Mouse (Mus musculus) heart, postnatal 0 days (tissue): ENCODE data around the gene Tbck. TPM values are rescaled to one million over a fixed set of nuclear protein-coding genes. Genes with fewer than 3 reads are reported as not detected.

Experiments used
- ATAC-seq: fragments of 200-750 bp; cut with Nextera tagmentation; 2 replicates; pipeline ENCODE4 v1.8.0; 2017; ENCODE audit warnings: low read depth, moderate number of reproducible peaks, moderate library complexity; ENCODE audit not compliant: insufficient read depth
- DNase-seq: peaks from one replicate; pipeline ENCODE4 v3.0.0-alpha.2; 2016; ENCODE audit warnings: low spot score
- H3K27ac ChIP-seq: fragments of 300-500 bp; sonication (generic); 2 replicates; pipeline ENCODE4 v1.5.1; 2014; ENCODE audit warnings: low read depth, mild to moderate bottlenecking
- H3K27me3 ChIP-seq: fragments of 300-500 bp; sonication (generic); 2 replicates; pipeline ENCODE4 v1.6.1; 2014; ENCODE audit warnings: low read length, mixed read lengths; ENCODE audit not compliant: control insufficient read depth, insufficient read depth
- H3K36me3 ChIP-seq: fragments of 300-500 bp; sonication (generic); replicated peaks from 2 replicates; pipeline ENCODE4 v1.6.1; 2014; ENCODE audit warnings: low read length, mixed read lengths; ENCODE audit not compliant: control insufficient read depth, insufficient read depth
- H3K4me1 ChIP-seq: fragments of 300-500 bp; sonication (generic); 2 replicates; pipeline ENCODE4 v1.6.1; 2014; ENCODE audit warnings: antibody characterized with exemption; ENCODE audit not compliant: control insufficient read depth, insufficient read depth
- H3K4me2 ChIP-seq: fragments of 300-500 bp; sonication (generic); 2 replicates; pipeline ENCODE4 v1.6.1; 2014; ENCODE audit warnings: low read depth, mild to moderate bottlenecking, low read length, moderate library complexity
- H3K4me3 ChIP-seq: fragments of 300-500 bp; sonication (generic); 2 replicates; pipeline ENCODE4 v1.5.1; 2014; ENCODE audit warnings: low read depth, low read length
- H3K9ac ChIP-seq: fragments of 300-500 bp; sonication (generic); replicated peaks from 2 replicates; pipeline ENCODE4 v1.6.1; 2014; ENCODE audit warnings: low read depth, low read length, mixed read lengths
- H3K9me3 ChIP-seq: fragments of 300-500 bp; sonication (generic); replicated peaks from 2 replicates; pipeline ENCODE4 v1.6.1; 2016; ENCODE audit warnings: low read length; ENCODE audit not compliant: control insufficient read depth
- CTCF ChIP-seq: IDR thresholded peaks from 2 replicates; pipeline ENCODE4 v1.5.1; 2016; ENCODE audit warnings: antibody characterized with exemption, control low read depth, low read depth
- EP300 ChIP-seq: IDR thresholded peaks from 2 replicates; pipeline ENCODE4 v1.6.1; 2016; ENCODE audit warnings: antibody characterized with exemption, low read depth
- WGBS: fragments of 180-500 bp; shearing (Covaris S2); extraction: QIAGEN DNeasy Blood & Tissue Kit; methylation state at CpG from one replicate; pipeline ENCODE4 v1.1.7; 2014; 5-methylcytosine and 5-hydroxymethylcytosine counted together
- polyA plus RNA-seq: library from polyadenylated mRNA; unstranded; fragments of >200 nt; fragmentation: Nextera tagmentation; extraction: Ambion mirVana; gene quantifications from 2 replicates; pipeline ENCODE4 v1.2.1, GENCODE M21; 2015
- total RNA-seq: library from RNA; depleted of rRNA; stranded (reverse); fragments of >200 nt; gene quantifications from 2 replicates; pipeline ENCODE4 v1.2.3, GENCODE M21; 2014; ENCODE audit warnings: low replicate concordance

Tbck gene
- total and polyA plus RNA-seq, 2 experiments from 2014 or later, result 9.9 to 11.9 TPM

GRCm38 (mm10) chr3:132835118-132835794 is 151.3 kb downstream of the Tbck start:
- DNase-seq (no peak), ATAC-seq (no peak)
- Histone ChIP-seq H3K9ac (no peak overlapping the region), H3K9me3 (no peaks in the 10 kb centered on the region), H3K4me1 (peaks cover 15% of the 10 kb centered on the region; the same call in 1 of the 2 replicates), H3K36me3 (peaks cover 30% of the 10 kb centered on the region), H3K4me2 (no peak overlapping the region), H3K4me3 (no peak overlapping the region), H3K27me3 (no peaks in the 10 kb centered on the region), H3K27ac (no peak overlapping the region)
- no peak for TF ChIP-seq EP300
- TF ChIP-seq CTCF, result no peak
- 55% methylated on average over 6 of the region's 6 CpGs for WGBS

- no peak for DNase-seq
- no peak overlapping the region for H3K9ac ChIP-seq
- H3K36me3 ChIP-seq, result peaks cover 37% of the 10 kb centered on the region
- H3K9me3 ChIP-seq, result no peaks in the 10 kb centered on the region
- H3K4me3 ChIP-seq, result no peak overlapping the region
- 81% methylated on average over 4 of the region's 4 CpGs for WGBS
- no peak overlapping the region for H3K4me2 ChIP-seq
- TF ChIP-seq CTCF (no peak), EP300 (no peak)
- no peak for ATAC-seq
- H3K4me1 ChIP-seq, result peaks cover 8% of the 10 kb centered on the region; the same call in 1 of the 2 replicates
- H3K27me3 ChIP-seq, result no peaks in the 10 kb centered on the region
- H3K27ac ChIP-seq, result no peak overlapping the region
These were observed 153.2 kb downstream of the Tbck start for GRCm38 (mm10) chr3:132837134-132837533.

- H3K4me2 ChIP-seq, result no peak overlapping the region
- H3K9me3 ChIP-seq, result no peaks in the 10 kb centered on the region
- H3K36me3 ChIP-seq, result peaks cover 37% of the 10 kb centered on the region
- no peak overlapping the region for H3K4me3 ChIP-seq
- TF ChIP-seq CTCF (no peak), EP300 (no peak)
- H3K4me1 ChIP-seq, result peaks cover 8% of the 10 kb centered on the region; the same call in 1 of the 2 replicates
- no peak overlapping the region for H3K27ac ChIP-seq
- WGBS, result 93% methylated on average over 15 of the region's 15 CpGs
- H3K9ac ChIP-seq, result no peak overlapping the region
- ATAC-seq (no peak), DNase-seq (no peak)
- no peaks in the 10 kb centered on the region for H3K27me3 ChIP-seq
These were observed 154.9 kb downstream of the Tbck start for GRCm38 (mm10) chr3:132838656-132839417.

GRCm38 (mm10) chr3:132839516-132839915 is 155.6 kb downstream of the Tbck start:
- Histone ChIP-seq H3K4me3 (no peak overlapping the region), H3K9ac (no peak overlapping the region), H3K27ac (no peak overlapping the region), H3K9me3 (no peaks in the 10 kb centered on the region), H3K27me3 (no peaks in the 10 kb centered on the region), H3K4me1 (peaks cover 8% of the 10 kb centered on the region; the same call in 1 of the 2 replicates), H3K4me2 (no peak overlapping the region), H3K36me3 (peaks cover 37% of the 10 kb centered on the region)
- no peak for ATAC-seq
- DNase-seq, result no peak
- TF ChIP-seq CTCF, result no peak
- no peak for TF ChIP-seq EP300
- WGBS, result 92% methylated on average over 8 of the region's 8 CpGs

- DNase-seq (no peak), ATAC-seq (no peak)
- H3K9me3 ChIP-seq, result no peaks in the 10 kb centered on the region
- no peak for TF ChIP-seq EP300
- TF ChIP-seq CTCF, result no peak
- WGBS, result 91% methylated on average over 6 of the region's 6 CpGs
- peaks cover 29% of the 10 kb centered on the region for H3K36me3 ChIP-seq
- H3K27me3 ChIP-seq, result no peaks in the 10 kb centered on the region
- no peak overlapping the region for H3K4me3 ChIP-seq
- H3K27ac ChIP-seq, result no peak overlapping the region
- H3K4me1 ChIP-seq, result no peaks in the 10 kb centered on the region
- H3K9ac ChIP-seq, result no peak overlapping the region
- no peak overlapping the region for H3K4me2 ChIP-seq
These were observed 158.7 kb downstream of the Tbck start for GRCm38 (mm10) chr3:132842676-132843075.
